Mouse (Mus musculus) forebrain, embryonic 12.5 days (tissue): ENCODE data around the gene Nipa2. TPM values are rescaled to one million over a fixed set of nuclear protein-coding genes. Genes with fewer than 3 reads are reported as not detected.

ENCODE experiments used
- ATAC-seq: fragments of 200-750 bp; cut with Nextera tagmentation; 2 replicates; pipeline ENCODE4 v1.8.0; 2017; ENCODE audit warnings: moderate TSS enrichment; ENCODE audit not compliant: low FRiP score
- H3K27ac ChIP-seq: fragments of 300-500 bp; sonication (generic); 2 replicates; pipeline ENCODE4 v1.5.1; 2016; ENCODE audit warnings: mild to moderate bottlenecking
- H3K27me3 ChIP-seq: fragments of 300-500 bp; sonication (generic); 2 replicates; pipeline ENCODE4 v1.6.1; 2016; ENCODE audit warnings: mild to moderate bottlenecking
- H3K36me3 ChIP-seq: fragments of 300-500 bp; sonication (generic); replicated peaks from 2 replicates; pipeline ENCODE4 v1.6.1; 2016; ENCODE audit warnings: mild to moderate bottlenecking
- H3K4me1 ChIP-seq: fragments of 300-500 bp; sonication (generic); 2 replicates; pipeline ENCODE4 v1.6.1; 2016
- H3K4me2 ChIP-seq: fragments of 300-500 bp; sonication (generic); 2 replicates; pipeline ENCODE4 v1.6.1; 2016; ENCODE audit warnings: mild to moderate bottlenecking, moderate library complexity
- H3K4me3 ChIP-seq: fragments of 300-500 bp; sonication (generic); replicated peaks from 2 replicates; pipeline ENCODE4 v1.5.1; 2016; ENCODE audit warnings: mild to moderate bottlenecking
- H3K9ac ChIP-seq: fragments of 300-500 bp; sonication (generic); 2 replicates; pipeline ENCODE4 v1.6.1; 2016; ENCODE audit warnings: mild to moderate bottlenecking
- H3K9me3 ChIP-seq: fragments of 300-500 bp; sonication (generic); 2 replicates; pipeline ENCODE4 v1.6.1; 2016
- WGBS: fragments of 180-500 bp; shearing (Covaris S2); methylation state at CpG from one replicate; pipeline ENCODE4 v1.1.7; 2016; 5-methylcytosine and 5-hydroxymethylcytosine counted together
- polyA plus RNA-seq: library from polyadenylated mRNA; unstranded; fragments of >200 nt; fragmentation: Nextera tagmentation; extraction: Ambion mirVana; gene quantifications from 2 replicates; pipeline ENCODE4 v1.2.1, GENCODE M21; 2016

The Nipa2 gene
- polyA plus RNA-seq, result 47.8 and 48.8 TPM in 2 replicates

- Histone ChIP-seq H3K27me3 (no peaks in the 10 kb centered on the region), H3K36me3 (no peaks in the 10 kb centered on the region; the same call in 1 of the 2 replicates), H3K4me3 (peak within 1 kb of the TSS; percentile 91), H3K4me1 (peaks cover 10% of the 10 kb centered on the region), H3K4me2 (peak within 1 kb of the TSS; percentile 68), H3K27ac (peak within 1 kb of the TSS; percentile 87), H3K9me3 (no peaks in the 10 kb centered on the region), H3K9ac (peak within 1 kb of the TSS; percentile 88)
- WGBS, result under 1% methylated on average over 70 of the region's 70 CpGs
- peak; percentile 98 for ATAC-seq
Observed at GRCm38 (mm10) chr7:55962004-55962908, at the start of gene Nipa2. Gene Nipa2, minus strand, starts transcription at chr7:55962476.

DNA sequence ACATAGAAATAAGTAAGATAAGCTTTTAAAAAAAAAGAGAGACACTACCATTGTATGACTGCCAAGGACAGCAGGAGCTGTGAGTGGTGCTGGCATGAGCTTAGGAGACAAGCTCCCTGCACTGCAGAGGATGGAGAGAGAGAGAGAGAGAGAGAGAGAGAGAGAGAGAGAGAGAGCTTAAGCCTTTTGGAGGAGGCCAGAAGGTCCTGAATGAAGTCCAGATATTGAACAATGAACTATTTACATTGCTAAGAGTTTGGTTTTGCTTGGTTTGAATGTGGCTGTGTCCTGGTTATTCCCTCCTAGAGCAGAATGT lies 48.7 kb upstream of the Nipa2 start:
- no peak overlapping the region for H3K4me2 ChIP-seq
- H3K9me3 ChIP-seq, result no peaks in the 10 kb centered on the region
- H3K27me3 ChIP-seq, result no peaks in the 10 kb centered on the region
- no peak for ATAC-seq
- no peaks in the 10 kb centered on the region for H3K4me1 ChIP-seq
- H3K4me3 ChIP-seq, result no peak overlapping the region
- H3K9ac ChIP-seq, result no peak overlapping the region
- no peak overlapping the region for H3K27ac ChIP-seq
- H3K36me3 ChIP-seq, result no peaks in the 10 kb centered on the region

DNA sequence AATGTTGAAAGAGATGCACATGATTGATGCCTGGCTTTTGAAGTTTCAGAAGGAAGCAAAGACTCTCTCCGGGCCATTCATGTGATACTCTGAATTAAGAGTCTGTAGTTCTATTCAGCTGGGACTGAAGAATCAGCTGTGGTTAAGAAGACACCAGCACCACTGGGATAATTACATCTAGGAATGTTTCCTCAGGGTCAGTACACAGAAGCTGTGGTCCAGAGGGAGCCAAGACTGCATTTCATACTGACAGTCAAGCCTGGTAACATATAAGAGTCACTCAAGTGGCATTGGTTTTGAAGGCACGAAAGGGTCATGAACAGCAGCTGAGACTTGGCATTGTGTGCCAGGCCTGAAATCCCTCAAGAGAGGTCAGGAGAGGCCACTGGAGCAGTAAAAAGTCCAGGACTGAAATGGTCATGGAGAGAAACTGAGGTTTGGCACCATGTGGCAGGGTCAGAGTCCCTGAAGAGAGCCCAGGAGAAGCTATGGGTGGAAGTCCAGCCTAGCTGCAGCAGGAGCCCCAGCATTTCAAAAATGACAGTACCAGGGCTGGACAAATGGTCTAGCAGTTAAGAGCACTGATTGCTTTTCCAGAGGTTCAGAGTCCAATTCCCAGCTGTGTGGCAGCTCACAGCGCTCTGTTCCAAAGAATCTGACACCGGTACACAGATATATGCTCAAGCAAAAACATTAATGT lies 48.2 kb upstream of the Nipa2 start:
- H3K9me3 ChIP-seq, result no peaks in the 10 kb centered on the region
- WGBS, result 83% methylated on average over 4 of the region's 4 CpGs
- no peak overlapping the region for H3K27ac ChIP-seq
- no peak for ATAC-seq
- H3K36me3 ChIP-seq, result no peaks in the 10 kb centered on the region
- no peaks in the 10 kb centered on the region for H3K4me1 ChIP-seq
- no peak overlapping the region for H3K4me3 ChIP-seq
- no peaks in the 10 kb centered on the region for H3K27me3 ChIP-seq
- no peak overlapping the region for H3K9ac ChIP-seq
- H3K4me2 ChIP-seq, result no peak overlapping the region

DNA sequence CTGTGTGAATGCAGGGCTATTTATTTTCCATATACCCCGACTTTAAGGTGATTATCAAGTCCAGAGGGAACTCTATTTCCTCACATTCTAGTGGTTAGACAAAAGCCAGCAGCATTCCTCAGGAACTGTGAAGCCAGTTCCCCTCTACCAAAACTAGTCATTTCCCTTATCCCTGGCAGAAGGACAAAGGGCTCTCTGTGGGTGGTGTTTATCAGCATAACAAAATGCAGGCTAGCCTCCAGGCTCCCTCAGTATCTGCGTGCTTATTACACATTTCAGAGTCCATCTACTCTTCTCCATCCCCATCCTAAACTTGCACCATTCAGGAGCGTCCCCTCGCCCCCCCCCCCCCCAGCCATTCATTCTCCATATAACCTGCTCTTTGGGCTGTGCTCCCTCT lies 36.7 kb upstream of the Nipa2 start:
- no peaks in the 10 kb centered on the region for H3K9me3 ChIP-seq
- ATAC-seq, result no peak
- H3K27me3 ChIP-seq, result no peaks in the 10 kb centered on the region
- WGBS, result 1% methylated on average over 2 of the region's 4 CpGs
- peaks cover 8% of the 10 kb centered on the region for H3K4me1 ChIP-seq
- H3K27ac ChIP-seq, result no peak overlapping the region
- H3K36me3 ChIP-seq, result no peaks in the 10 kb centered on the region
- no peak overlapping the region for H3K9ac ChIP-seq
- no peak overlapping the region for H3K4me3 ChIP-seq
- H3K4me2 ChIP-seq, result no peak overlapping the region

GRCm38 (mm10) chr7:55995013-55995412 lies 32.7 kb upstream of the Nipa2 start:
- Histone ChIP-seq H3K27ac (no peak overlapping the region), H3K9ac (no peak overlapping the region), H3K36me3 (no peaks in the 10 kb centered on the region), H3K4me3 (no peak overlapping the region), H3K4me2 (no peak overlapping the region), H3K27me3 (no peaks in the 10 kb centered on the region), H3K9me3 (no peaks in the 10 kb centered on the region), H3K4me1 (peaks cover 8% of the 10 kb centered on the region)
- 50% methylated on average over 4 of the region's 4 CpGs for WGBS
- ATAC-seq, result peak; percentile 51

GRCm38 (mm10) chr7:55991858-55992257 lies 29.6 kb upstream of the Nipa2 start:
- Histone ChIP-seq H3K4me2 (no peak overlapping the region), H3K27me3 (no peaks in the 10 kb centered on the region), H3K27ac (no peak overlapping the region), H3K36me3 (no peaks in the 10 kb centered on the region), H3K9ac (no peak overlapping the region), H3K9me3 (no peaks in the 10 kb centered on the region), H3K4me3 (no peak overlapping the region), H3K4me1 (no peaks in the 10 kb centered on the region)
- no peak for ATAC-seq
- WGBS, result 91% methylated on average over 7 of the region's 7 CpGs

DNA sequence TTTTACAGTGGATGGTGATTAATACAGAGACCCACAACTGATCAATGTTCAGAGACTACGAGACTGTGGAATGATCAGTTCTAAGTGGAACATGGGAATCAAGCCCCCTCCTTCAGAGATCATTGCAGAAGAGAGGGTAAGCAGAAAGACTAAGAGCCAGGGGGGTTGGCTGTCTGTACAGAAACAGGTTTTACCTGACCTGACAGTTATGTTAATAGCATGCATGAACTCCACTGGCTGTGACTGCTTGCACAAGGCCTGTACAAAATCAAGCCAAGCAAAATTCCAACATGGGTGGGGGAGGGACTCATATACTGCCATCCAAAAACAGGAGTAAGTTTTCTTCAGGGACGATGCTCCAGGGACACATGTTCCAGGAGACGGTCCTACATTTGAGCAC lies 28.9 kb upstream of the Nipa2 start:
- H3K9ac ChIP-seq, result no peak overlapping the region
- H3K27me3 ChIP-seq, result no peaks in the 10 kb centered on the region
- 97% methylated on average over 3 of the region's 3 CpGs for WGBS
- ATAC-seq, result no peak
- H3K9me3 ChIP-seq, result no peaks in the 10 kb centered on the region
- no peaks in the 10 kb centered on the region for H3K36me3 ChIP-seq
- no peak overlapping the region for H3K4me3 ChIP-seq
- H3K4me2 ChIP-seq, result no peak overlapping the region
- H3K27ac ChIP-seq, result no peak overlapping the region
- H3K4me1 ChIP-seq, result no peaks in the 10 kb centered on the region

GRCm38 (mm10) chr7:55986526-55987214 lies 24.4 kb upstream of the Nipa2 start:
- H3K9ac ChIP-seq, result no peak overlapping the region
- H3K36me3 ChIP-seq, result peaks cover 6% of the 10 kb centered on the region; the same call in 1 of the 2 replicates
- H3K4me3 ChIP-seq, result no peak overlapping the region
- H3K4me2 ChIP-seq, result no peak overlapping the region
- WGBS, result 38% methylated on average over 13 of the region's 13 CpGs
- H3K27me3 ChIP-seq, result no peaks in the 10 kb centered on the region
- no peaks in the 10 kb centered on the region for H3K4me1 ChIP-seq
- no peak overlapping the region for H3K27ac ChIP-seq
- H3K9me3 ChIP-seq, result no peaks in the 10 kb centered on the region
- ATAC-seq, result peak; percentile 74

DNA sequence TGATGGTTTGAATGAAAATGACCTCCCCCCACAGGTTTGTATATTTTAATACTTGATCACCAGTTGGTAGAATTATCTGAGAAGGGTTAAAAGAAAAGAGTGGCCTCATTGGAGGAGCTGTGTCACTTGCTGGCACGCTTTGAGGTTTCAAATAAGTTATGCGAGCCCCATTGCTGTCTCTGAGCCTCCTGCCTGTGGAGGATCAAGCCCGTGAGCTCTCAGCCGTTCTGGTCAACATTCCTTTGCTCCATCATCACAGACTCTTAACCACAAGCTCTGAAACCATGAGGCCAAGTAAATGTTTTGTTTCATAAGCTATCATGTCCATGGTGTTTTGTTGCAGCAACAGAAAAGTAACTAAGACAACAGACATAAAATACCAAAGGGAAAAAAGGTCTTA lies 22.5 kb upstream of the Nipa2 start:
- Histone ChIP-seq H3K9ac (no peak overlapping the region), H3K27me3 (no peaks in the 10 kb centered on the region), H3K27ac (no peak overlapping the region), H3K4me1 (no peaks in the 10 kb centered on the region), H3K4me2 (no peak overlapping the region), H3K36me3 (peaks cover 11% of the 10 kb centered on the region), H3K9me3 (no peaks in the 10 kb centered on the region), H3K4me3 (no peak overlapping the region)
- WGBS, result 80% methylated on average over 4 of the region's 4 CpGs
- ATAC-seq, result no peak

- no peak overlapping the region for H3K27ac ChIP-seq
- H3K27me3 ChIP-seq, result no peaks in the 10 kb centered on the region
- H3K9ac ChIP-seq, result no peak overlapping the region
- no peak overlapping the region for H3K4me3 ChIP-seq
- H3K9me3 ChIP-seq, result no peaks in the 10 kb centered on the region
- peaks cover 19% of the 10 kb centered on the region for H3K36me3 ChIP-seq
- no peak for ATAC-seq
- 89% methylated on average over 5 of the region's 5 CpGs for WGBS
- no peaks in the 10 kb centered on the region for H3K4me1 ChIP-seq
- H3K4me2 ChIP-seq, result no peak overlapping the region
Observed at GRCm38 (mm10) chr7:55983107-55983506, 20.8 kb upstream of the Nipa2 start.

DNA sequence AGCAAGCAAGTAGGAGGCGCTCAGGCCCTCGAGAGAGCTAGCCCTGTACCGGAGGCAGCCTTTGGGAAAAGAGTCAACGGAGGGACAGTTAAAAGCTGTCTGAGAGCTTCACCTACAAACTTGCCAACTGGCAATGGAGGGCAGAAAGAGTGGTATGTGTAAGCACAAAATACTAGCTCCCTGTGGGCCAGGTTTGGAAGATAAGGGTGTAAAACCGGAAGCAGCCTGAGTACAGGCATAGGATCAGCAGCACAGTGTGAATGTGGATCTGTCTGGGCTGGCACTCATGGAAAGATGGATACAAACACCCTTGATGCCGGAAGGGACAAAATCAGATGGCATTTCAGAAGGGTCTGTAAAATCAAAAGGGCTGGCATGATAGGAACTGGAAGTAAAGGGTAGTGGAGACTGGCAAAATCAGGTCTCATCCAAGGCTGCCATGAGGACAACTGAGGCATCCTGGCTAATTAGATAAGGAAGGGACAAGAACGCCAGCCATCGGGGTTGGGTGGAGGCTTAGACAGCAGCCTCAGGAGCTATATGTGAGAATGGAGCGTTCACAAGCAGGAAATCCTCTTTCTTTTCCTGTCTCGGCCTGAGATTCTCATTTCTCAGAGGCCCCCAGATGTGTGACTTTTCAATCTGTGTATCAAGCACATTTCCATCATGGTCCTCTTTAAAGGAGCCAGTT lies 19.9 kb upstream of the Nipa2 start:
- H3K9ac ChIP-seq, result no peak overlapping the region
- H3K27me3 ChIP-seq, result no peaks in the 10 kb centered on the region
- 92% methylated on average over 10 of the region's 10 CpGs for WGBS
- H3K4me3 ChIP-seq, result no peak overlapping the region
- H3K4me2 ChIP-seq, result no peak overlapping the region
- no peaks in the 10 kb centered on the region for H3K9me3 ChIP-seq
- no peak overlapping the region for H3K27ac ChIP-seq
- no peaks in the 10 kb centered on the region for H3K4me1 ChIP-seq
- peaks cover 19% of the 10 kb centered on the region for H3K36me3 ChIP-seq
- ATAC-seq, result no peak

- no peak overlapping the region for H3K4me2 ChIP-seq
- H3K9me3 ChIP-seq, result no peaks in the 10 kb centered on the region
- ATAC-seq, result no peak
- WGBS, result 98% methylated on average over 2 of the region's 2 CpGs
- no peak overlapping the region for H3K9ac ChIP-seq
- H3K27ac ChIP-seq, result no peak overlapping the region
- H3K36me3 ChIP-seq, result peaks cover 19% of the 10 kb centered on the region
- H3K4me1 ChIP-seq, result no peaks in the 10 kb centered on the region
- H3K27me3 ChIP-seq, result no peaks in the 10 kb centered on the region
- no peak overlapping the region for H3K4me3 ChIP-seq
Observed at GRCm38 (mm10) chr7:55981511-55981910, 19.2 kb upstream of the Nipa2 start.
